Mouse (Mus musculus): ENCODE results near the gene Nfil3.

Gene Nfil3

DNA sequence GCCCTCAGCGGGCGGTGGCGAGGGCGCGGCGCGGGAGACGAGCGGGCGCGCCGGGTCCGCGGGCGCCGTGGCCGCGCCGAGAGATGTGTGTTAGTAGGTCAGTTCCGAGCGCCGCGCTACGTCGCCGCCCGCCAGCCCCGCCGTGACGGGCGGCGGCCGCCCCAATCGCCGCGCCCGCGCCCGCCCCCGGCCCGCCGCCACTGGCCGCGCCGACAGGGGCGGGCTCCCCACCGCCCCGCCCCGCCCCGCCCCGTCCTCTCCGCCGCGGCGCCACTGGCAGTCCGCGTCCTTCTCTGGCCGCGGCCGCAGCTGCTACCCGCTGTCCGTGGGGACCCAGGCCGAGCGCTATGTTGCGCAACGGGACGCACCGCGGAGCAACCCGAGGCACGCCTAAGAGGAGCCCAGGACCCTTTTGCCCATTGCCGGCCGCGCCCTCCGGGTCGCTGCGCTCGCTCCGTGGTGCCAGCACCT is at the start of gene Nfil3:
Gene Nfil3, minus strand, starts transcription at position 123 of the 471 bp plus-strand sequence.
- in situ Hi-C loops (cut with MboI; ENCODE audit: low sequenced_read_pairs): loop anchor here (10.0 kb wide), 1 partner anchor 276 kb away; no protein-coding TSS in a partner anchor

DNA sequence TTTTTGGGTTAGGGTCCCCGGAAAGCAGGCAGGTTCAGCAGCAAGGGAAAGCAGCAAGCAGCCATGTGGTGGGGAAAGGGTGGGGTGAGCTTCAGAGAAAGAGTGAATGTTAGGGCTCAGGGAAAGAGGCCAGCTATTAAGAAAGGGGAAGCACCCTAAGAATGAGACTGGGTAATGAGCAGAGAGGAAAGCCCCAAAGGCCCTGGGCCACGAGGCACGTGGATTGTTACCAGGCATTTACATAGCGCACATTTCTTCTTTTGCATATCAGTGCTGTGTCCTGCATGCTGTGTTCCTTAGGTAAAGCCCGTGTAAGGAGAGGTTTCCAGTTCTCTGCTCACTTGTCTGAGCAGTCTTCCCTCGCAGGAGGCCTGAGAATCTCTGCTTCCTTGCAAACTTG is 43.4 kb upstream of the Nfil3 start:
- in situ Hi-C loops (cut with MboI; ENCODE audit: low sequenced_read_pairs): no loop called here

DNA sequence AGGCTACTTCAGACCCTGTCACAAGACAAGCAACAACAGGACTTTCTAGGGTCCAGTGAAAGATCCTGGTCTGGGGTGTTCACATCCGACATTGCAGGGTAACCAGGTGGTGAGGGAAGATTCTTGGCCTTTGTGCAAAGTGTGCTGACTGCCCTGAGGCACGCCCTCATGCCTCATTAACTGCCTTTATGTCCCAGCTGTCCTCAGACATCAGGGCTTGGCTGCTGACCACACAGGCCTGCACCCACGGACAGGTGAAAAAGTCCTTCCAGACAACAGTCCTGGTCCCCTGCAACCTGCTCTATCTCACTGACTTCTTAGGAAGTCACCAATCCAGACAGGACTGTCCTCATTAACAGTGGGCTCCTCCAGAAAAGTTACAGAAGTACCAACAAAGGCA is 39.4 kb upstream of the Nfil3 start:
- in situ Hi-C loops (cut with MboI; ENCODE audit: low sequenced_read_pairs): no loop called here

DNA sequence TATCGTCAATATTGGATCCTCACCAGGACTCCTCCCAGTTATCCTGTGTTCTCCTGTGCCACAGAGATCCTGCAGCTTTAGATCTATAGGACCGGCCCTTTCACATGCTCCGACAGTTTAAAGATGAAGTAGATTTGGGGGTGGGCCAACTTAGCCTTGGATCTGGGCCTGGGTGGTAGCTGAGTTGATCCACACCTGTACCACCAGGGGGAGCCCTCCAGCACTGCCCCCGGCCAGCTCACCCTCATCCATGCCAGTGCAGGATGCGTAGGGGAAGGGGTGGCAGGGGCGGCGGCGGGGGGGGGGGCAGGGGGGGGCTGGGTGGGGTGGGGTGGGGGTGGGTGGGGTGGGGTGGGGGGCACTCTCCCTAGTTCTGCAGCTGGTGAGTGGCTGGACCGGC is 38.7 kb upstream of the Nfil3 start:
- in situ Hi-C loops (cut with MboI; ENCODE audit: low sequenced_read_pairs): no loop called here

DNA sequence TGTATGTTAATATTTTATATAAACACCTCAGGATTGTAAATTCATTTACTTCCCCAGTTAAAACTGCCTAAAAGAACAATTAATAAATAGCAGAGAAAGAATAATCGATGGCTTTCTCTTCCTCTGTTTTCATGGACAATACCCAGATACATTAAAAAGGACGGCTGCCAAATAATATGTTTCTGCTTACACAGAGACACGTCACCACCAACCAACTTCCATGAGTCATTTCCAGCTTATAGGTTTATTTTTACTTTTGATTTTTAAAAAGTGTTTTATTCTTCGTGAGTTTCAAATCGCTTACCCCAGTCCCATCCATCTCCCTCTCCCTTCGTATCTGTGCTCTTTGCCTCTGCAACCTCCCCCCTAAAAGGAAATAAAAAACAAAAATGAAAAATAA is 38.1 kb upstream of the Nfil3 start:
- in situ Hi-C loops (cut with MboI; ENCODE audit: low sequenced_read_pairs): no loop called here

DNA sequence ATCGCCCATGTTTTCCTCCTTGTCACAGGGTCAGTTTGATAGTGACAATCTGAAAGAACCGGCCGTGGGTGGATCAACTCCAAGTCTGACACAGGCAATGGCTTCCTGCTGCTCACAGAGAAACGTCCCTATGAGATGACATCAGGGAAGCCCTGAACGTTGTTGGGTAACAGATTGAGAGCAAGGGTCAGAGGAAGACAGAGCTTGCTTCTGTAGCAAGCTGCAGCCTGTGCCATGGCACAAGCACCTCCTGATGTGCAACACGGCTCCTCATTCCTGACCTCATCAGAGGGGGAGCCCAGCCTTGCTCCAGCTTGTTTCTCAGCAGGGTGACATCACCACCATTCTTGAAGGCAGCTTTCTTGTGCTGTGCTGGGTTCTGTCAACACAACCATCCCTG is 37.1 kb upstream of the Nfil3 start:
- in situ Hi-C loops (cut with MboI; ENCODE audit: low sequenced_read_pairs): no loop called here

DNA sequence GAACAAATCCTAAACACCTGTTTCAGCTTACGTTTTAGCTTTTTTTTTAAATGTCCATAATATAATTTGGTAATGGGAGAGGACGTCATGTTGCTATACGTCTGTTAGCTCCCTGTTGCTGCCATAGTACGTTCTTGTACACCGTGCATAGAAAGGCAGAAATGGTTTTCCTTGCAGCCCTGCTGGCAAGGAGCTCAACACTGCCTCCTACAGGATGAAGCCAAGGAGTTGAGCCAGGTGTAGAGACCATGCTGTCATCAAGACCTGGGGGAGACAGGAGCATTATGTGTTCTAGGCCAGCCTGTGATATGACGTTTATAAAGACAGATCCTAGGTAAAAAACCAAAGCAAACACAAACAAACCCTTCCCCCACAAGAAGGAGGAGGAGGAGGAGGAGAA is 36.2 kb upstream of the Nfil3 start:
- in situ Hi-C loops (cut with MboI; ENCODE audit: low sequenced_read_pairs): no loop called here

DNA sequence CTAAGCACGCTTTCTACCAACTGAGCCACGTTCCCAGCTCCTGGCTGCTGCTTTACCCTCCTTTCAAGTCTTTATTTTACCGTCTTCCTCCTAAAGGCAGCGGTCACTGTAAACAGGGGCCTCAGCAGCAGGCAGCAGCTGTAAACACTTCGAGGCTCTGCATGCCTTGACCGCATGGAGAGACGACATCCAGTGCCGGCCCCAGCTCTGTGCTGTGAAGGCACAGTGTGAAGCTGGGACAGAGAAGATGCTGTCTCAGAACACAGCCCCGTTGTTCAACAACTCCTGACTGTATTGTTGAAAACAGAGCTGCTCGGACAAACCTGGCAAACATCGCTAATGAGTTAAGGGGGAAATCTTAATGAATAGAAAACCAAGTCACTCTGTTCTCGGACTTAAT is 30.6 kb upstream of the Nfil3 start:
- in situ Hi-C loops (cut with MboI; ENCODE audit: low sequenced_read_pairs): no loop called here

DNA sequence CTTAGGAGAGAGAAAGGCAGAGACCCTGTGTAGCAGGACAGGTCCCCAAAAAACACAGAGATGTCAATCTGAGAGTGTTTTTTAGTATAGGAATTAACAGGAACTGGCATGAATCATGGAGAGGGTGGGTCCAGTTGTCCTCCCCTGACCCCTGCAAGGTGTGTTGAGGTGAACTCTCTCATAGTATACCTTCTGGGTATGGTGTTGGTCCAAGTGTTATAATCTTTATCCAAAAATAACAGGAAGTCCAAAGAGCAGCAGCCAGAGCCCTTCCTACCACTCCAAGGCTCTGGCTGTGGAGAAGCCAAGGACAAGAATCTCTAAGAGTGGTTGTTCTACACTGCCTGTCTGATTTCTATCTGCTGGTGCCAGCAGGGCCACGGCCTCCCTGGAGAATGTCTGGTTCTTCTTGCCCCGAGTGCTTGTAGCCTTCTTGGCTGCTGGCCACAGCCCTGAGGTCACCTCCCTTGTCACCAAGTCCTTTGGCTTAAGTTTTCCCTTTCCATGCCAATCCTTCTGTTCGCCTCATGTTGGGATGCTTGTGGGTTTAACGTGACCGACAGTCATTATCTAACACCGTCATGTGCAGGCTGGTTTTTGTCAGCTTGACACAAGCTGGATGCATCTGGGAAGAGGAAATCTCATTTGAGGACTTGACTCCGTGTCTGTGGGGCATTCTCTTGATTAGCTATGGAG is 27.8 kb upstream of the Nfil3 start:
- in situ Hi-C loops (cut with MboI; ENCODE audit: low sequenced_read_pairs): no loop called here

DNA sequence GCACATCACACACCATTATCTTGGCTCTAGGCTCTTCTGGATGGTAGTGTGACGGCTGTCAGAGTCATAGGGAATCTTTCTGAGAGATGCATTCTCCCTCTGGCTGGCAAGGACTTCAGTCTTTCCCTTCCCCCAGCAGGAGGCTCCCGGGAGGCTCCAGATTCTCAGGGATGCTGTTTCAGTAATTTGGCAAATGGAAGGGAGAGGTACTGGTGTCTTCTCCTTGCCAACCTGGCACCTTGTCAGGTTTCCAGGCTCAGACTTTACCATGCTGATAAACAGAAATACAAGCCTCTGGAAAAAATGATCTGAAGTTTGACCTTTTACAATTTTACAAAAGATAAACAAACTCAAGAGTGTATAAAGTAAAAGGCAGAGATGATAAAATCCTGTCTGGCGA is 26.9 kb upstream of the Nfil3 start:
- in situ Hi-C loops (cut with MboI; ENCODE audit: low sequenced_read_pairs): no loop called here

DNA sequence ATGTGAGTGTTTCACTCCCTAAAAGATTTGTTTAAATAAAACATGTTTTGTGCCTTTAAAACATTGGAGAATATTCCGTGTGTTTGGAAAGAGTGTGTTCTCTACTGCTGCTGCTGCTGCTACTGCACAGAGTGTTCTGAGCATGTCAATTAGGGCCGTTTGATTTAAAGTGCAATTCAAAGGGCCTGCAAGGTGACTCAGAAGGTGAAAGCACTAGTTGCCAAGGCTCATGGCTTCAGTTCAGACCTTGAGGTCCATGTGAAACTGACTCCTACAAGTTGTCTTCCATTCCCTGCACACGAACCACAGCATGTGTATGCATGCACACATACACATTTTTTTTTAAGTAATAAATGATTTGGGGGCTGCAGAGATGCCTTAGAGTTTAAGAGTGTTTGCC is 22.4 kb upstream of the Nfil3 start:
- in situ Hi-C loops (cut with MboI; ENCODE audit: low sequenced_read_pairs): no loop called here

DNA sequence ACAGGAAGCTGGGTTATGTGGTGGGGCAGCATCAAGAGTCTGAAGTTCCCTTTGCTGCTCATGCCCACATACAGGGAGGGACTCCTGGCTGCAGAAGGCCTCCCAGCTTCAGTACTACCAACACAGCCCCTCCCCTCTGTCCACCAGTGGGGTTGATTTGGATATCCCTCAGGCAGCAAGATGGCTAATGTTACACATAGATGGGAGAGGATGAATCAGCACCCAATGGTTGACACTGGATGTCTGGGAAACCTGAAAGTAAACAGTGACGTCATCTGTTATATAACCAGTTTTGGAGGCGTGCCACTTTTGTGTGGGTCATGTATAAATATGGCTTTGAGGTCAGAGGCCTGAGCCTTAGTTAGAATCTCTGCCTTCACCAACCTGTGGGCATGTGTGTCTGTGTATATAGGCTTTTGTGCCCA is 20.6 kb upstream of the Nfil3 start:
- in situ Hi-C loops (cut with MboI; ENCODE audit: low sequenced_read_pairs): no loop called here

DNA sequence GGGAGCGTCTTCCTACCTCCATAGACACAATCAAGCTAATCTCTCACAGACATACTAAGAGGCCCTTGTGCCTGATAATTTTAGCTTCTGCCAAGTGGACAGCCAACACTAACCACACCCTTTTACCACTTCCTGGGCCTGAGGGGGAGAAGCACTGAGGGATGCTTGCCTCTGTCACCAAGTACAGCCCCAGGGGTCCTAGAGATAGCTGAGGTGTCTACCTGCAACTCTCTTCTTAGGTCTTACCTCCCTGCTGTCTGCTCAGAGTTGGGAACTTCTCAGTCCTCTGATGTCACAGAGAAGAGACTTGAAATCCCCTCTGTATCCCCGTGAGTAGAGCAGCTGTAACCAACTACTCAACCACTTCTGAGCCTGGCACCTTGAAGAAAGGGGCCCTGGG is 19.6 kb upstream of the Nfil3 start:
- in situ Hi-C loops (cut with MboI; ENCODE audit: low sequenced_read_pairs): no loop called here

DNA sequence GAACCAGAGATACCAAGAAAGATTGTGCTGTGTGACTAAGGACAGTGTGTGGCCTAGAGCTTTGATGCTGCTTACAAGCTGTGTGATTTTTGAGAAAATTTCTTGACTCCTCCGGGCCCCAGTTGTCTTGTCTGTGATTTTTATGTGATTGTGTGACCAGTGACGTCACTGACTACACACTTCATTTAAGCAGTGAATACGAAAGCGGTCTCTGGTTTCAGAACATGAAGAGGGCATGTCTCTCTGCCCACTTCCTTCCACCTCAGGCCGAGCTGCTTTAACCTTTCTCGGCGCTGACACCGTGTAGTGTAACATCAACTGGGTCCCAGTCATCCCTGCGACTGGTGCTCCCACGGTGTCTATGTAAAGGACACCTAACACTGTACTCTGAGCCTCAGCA is 17.7 kb upstream of the Nfil3 start:
- in situ Hi-C loops (cut with MboI; ENCODE audit: low sequenced_read_pairs): loop anchor here (10.0 kb wide), 1 partner anchor 96 kb away; no protein-coding TSS in a partner anchor

DNA sequence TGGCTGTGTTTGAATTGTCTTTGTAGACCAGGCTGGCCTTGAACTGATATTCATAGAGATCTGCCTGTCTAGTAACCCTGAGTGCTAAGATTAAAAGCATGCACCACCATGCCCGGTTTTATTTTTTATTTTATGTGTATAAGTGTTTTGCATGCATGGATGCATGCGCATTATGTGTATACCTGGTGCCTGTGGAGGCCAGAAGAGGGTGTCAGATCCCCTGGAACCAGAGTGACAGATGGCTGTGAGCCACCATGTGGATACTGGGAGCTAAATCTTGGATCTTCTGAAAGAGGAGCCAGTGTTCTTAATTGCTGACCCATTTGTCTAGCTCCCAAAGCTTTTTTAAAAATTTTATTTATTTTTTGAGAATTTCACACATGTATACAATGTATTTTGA is 16.9 kb upstream of the Nfil3 start:
- in situ Hi-C loops (cut with MboI; ENCODE audit: low sequenced_read_pairs): loop anchor here (10.0 kb wide), 1 partner anchor 97 kb away; no protein-coding TSS in a partner anchor

DNA sequence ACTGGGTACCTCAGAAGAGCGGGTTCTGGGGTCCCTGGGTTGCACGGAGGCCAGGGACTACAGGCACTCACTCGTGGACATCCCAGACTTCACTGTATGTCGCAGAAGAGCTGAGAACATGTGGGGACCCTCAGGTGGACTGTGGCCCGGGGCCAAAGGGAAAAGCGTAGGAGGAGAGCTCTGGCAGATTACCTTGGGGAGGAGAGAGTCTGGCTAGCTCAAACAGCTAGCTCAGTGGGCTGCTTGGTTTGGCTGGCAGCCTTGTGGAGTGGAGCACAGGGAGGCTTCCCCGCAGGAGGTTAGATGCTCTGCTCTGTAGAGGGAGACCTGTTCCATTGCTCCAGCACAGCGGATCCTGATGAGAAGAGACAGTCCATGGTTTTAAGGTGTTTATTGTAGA is 15.3 kb upstream of the Nfil3 start:
- in situ Hi-C loops (cut with MboI; ENCODE audit: low sequenced_read_pairs): loop anchor here (10.0 kb wide), 1 partner anchor 99 kb away; no protein-coding TSS in a partner anchor

DNA sequence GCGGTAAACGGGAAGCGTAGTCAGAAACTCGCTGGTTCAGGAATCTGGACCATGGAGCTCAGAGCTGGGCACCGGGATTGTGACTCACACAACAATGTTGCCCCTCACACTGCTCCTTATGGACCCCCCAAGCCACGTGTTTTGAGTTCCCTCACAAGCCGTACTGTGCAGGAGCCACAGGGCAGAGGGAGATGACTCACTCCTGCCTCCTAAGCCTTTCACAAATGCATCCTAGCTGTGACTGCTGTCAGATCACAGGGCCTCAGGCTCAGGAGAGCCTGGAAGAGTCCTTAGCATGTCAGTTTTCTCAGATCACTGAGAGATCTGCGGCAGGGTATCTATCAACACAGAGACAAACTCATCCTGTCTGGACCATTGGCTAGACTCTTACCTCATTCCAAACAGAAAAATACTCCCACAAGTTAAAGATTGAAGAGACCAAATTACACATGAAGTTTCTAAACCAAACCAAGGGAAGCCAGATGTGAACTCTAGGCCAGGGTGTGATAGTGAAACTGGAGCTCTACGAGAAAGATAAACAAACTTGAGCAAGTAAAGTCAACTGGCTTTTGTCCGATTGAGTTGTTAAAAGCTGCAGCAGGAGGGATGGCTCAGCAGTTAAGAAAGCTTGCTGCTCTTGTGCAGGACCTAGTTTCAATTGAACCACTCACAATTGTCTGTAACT is 13.5 kb upstream of the Nfil3 start:
- in situ Hi-C loops (cut with MboI; ENCODE audit: low sequenced_read_pairs): loop anchor here (10.0 kb wide), 1 partner anchor 100 kb away; no protein-coding TSS in a partner anchor

DNA sequence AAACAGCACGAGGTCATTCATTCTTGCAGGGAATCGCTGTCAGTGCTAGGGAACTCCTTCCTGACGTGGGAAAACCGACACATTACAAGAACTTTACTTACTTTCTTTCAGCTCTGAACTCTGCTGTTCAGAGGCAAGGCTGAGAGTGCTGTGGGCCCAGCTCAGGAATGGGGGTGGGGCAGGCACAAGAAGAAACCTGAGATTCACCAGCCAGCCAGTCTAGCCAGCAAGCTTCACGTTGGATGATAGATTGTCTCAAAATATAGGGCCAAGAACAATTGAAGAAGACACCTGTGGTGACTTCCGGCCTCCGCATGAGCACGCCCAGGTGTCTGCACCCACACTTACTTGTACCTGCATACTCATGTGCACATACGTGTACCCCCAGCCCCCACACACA is 9.3 kb upstream of the Nfil3 start:
- in situ Hi-C loops (cut with MboI; ENCODE audit: low sequenced_read_pairs): loop anchor here (10.0 kb wide), 1 partner anchor 105 kb away; no protein-coding TSS in a partner anchor

DNA sequence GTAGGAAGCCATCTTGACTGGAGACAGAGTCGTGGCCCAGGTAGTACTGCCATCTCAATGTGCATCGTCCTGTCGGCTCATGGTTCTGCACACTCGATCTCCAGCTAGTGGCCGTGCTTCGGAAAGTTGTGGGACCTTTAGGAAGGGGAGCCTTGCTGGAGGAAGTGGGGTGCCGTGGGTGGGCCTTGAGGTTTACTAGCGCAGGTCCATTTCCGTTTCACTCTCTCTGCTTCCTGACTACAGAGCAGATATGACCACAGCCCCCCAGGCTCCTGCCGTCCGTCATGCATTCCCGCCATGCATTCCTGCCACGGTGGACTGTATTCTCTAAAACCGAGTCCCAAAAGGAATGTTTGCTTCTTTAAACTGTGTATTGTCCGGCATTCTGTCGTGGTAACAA is 8.1 kb upstream of the Nfil3 start:
- in situ Hi-C loops (cut with MboI; ENCODE audit: low sequenced_read_pairs): loop anchor here (10.0 kb wide), 1 partner anchor 284 kb away; no protein-coding TSS in a partner anchor

DNA sequence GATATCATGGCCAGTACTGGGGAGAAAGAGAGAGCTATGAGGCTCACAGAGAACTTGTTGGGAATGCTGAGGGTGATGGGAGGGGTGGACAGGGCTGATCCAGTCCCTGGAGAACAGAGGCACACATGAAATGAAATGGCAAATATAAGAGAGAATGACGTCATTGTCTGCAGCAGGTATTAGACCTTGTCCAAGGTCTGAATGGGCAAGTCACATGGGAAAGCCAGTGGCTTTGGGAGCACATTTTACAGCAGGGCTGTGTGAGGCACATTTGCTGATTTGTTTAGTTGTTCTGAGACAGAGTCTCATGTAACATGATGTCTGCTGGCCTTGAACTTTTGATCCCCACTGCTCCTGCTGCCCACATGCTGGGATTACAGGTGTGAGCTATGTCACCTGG is 7.0 kb upstream of the Nfil3 start:
- in situ Hi-C loops (cut with MboI; ENCODE audit: low sequenced_read_pairs): loop anchor here (10.0 kb wide), 1 partner anchor 283 kb away; no protein-coding TSS in a partner anchor

DNA sequence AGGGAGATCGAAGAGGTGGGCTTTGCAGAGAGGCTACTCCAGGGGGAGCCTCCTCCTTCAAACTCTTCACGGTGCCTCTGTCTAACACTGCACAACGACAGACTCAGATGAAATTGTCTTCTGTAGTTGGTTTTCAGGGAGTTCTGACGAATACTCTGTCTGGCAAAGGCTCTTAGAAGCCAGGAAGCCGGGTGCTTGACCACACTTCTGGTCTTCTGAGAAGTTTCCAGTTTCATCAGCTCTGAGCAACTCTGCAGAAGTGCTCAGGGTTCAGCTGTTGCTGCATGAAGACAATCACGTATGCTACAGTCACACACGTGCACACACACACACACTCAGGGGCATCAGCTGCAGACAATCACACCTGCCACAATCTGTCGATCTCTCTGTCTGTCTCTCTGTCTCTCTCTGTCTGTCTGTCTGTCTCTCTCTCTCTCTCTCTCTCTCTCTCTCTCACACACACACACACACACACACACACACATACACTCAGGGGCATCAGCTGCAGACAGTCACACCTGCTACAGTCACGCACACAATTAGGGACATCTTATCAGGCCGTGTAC is 5.4 kb upstream of the Nfil3 start:
- in situ Hi-C loops (cut with MboI; ENCODE audit: low sequenced_read_pairs): loop anchor here (10.0 kb wide), 1 partner anchor 281 kb away; no protein-coding TSS in a partner anchor
